Mouse (Mus musculus) G1E (cell line): ENCODE results near the gene Gm37419.

Experiments used
- CTCF ChIP-seq: IDR thresholded peaks from 2 replicates; pipeline ENCODE4 v1.5.1; 2012; ENCODE audit warnings: low read depth, low read length, inconsistent platforms, mixed read lengths
- GATA1 ChIP-seq: IDR thresholded peaks from 2 replicates; pipeline ENCODE4 v1.6.1; 2012; ENCODE audit warnings: borderline replicate concordance, low read length, inconsistent platforms, mixed read lengths
- GATA2 ChIP-seq: IDR thresholded peaks from 2 replicates; pipeline ENCODE4 v1.6.1; 2012; ENCODE audit warnings: low read depth, low read length, inconsistent platforms, borderline replicate concordance
- POLR2AphosphoS5 ChIP-seq: IDR thresholded peaks from 2 replicates; pipeline ENCODE4 v1.6.1; 2012; ENCODE audit warnings: low read depth, low read length, inconsistent platforms; ENCODE audit not compliant: insufficient replicate concordance
- TAL1 ChIP-seq: conservative IDR thresholded peaks from 2 replicates; pipeline ENCODE4 v1.6.1; 2012; ENCODE audit warnings: low read depth, low read length, inconsistent platforms, mixed read lengths

DNA sequence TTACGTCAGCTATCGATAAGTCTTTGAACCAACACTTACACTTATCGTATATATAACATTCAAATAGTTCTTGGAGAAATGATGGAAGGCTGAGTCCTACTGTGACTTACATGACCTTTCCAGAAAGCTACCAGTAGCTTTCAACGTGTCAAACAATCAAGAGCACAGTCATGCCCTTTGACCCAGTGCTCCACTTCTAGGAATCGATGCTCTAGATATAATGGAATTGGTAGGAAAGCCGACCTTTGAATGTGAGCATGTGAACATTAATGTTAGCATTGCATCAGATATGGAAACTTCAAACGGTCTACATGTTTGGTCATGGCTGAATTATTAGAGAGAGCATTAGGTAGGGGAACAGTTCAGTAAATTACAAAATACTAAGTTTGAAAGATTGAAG lies 8.1 kb downstream of the Gm37419 start:
- TF ChIP-seq CTCF: no peak
- TF ChIP-seq GATA1: no peak
- no peak for TF ChIP-seq GATA2
- no peak for TF ChIP-seq TAL1
- no peak for TF ChIP-seq POLR2AphosphoS5
